Mouse (Mus musculus) liver, embryonic 14.5 days (tissue): ENCODE results near the gene Kif18a.

ENCODE experiments used
- CTCF ChIP-seq: IDR thresholded peaks from 2 replicates; pipeline ENCODE4 v1.5.1; 2016; ENCODE audit warnings: antibody characterized with exemption, low read depth, control low read depth
- EP300 ChIP-seq: IDR thresholded peaks from 2 replicates; pipeline ENCODE4 v1.6.1; 2016; ENCODE audit warnings: antibody characterized with exemption, low read depth

- TF ChIP-seq CTCF (no peak), EP300 (peak; percentile 73)
Measured at GRCm38 (mm10) chr2:109296264-109296663, 15.7 kb downstream of the Kif18a start.
